26 mouse cellular contexts compared by ENCODE assay signal in the genomic region with DNA sequence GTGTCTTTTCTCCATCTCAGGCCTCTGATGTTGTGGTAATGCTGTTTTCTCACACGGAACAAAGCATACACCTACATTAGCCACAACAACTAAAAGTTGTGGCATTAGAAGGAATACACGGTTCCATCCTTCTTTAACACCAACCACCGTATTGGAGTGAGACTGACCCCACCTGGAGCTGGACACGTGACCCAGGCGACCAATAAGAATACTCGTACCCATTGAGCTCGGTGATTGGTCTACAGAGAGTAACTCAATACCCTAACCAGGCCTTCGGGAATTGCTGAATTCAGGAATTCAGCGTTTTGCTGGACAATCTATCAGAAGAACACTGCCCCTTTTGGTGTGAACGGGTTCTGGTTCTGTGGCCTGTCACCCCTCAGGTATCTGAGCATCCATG. TPM values are rescaled to one million over a fixed set of nuclear protein-coding genes. Genes with fewer than 3 reads are reported as not detected.
DNase-seq lines count a peak whose midpoint lies in the region; ATAC-seq and TF ChIP-seq lines count a peak whose summit lies in the region.
"Had no signal": no experiment of that assay in that cellular context is flagged by ENCODE, and none has a peak within 500 bp of the region (broad histone marks: within the 10 kb centered on the region; RNA-seq: fewer than 3 reads in every experiment).

No protein-coding gene starts in this region.

- TF ChIP-seq POLR2A in MEL (IDR thresholded peaks at IDR 0.05; ENCODE audit: control insufficient read depth in 1 of 2, insufficient read depth in 1 of 2, low read depth in 1 of 2, low read length in 2 of 2, poor library complexity in 1 of 2), result no peak

- no peak for TF ChIP-seq RAD21 in MEL (IDR thresholded peaks at IDR 0.05; ENCODE audit: low read depth, low read length)

- ATAC-seq in monocyte, adult 5-6 weeks (replicated peaks; ENCODE audit: insufficient number of reproducible peaks, low FRiP score, low TSS enrichment, poor library complexity, severe bottlenecking), result no peak
- ATAC-seq: activated CD4-positive, CD25-positive, alpha-beta regulatory T cell, adult 4 months; forebrain, embryonic 13.5 days; forebrain, embryonic 15.5 days; forebrain, postnatal 0 days; Patski had no signal

- no peak overlapping the region for H3K9ac ChIP-seq in MEL (ENCODE audit: control insufficient read depth, low read depth, low read length, poor library complexity, severe bottlenecking)
- H3K9ac ChIP-seq: embryonic facial prominence, embryonic 12.5 days; forebrain, embryonic 13.5 days; forebrain, embryonic 15.5 days; forebrain, postnatal 0 days had no signal

- DNase-seq in ES-CJ7 (ENCODE audit: low read depth, low spot score) (peak; percentile 54), MEL (ENCODE audit: low read depth, low spot score) (no peak), ZHBTc4 (ENCODE audit: low read depth, low spot score) (peak; percentile 58)
- no peak for DNase-seq in gastrocnemius, postnatal 14 days
- no peak for DNase-seq in lung, postnatal 4 days
- no peak for DNase-seq in heart, postnatal 14 days
- DNase-seq: adrenal gland, adult 8-10 months; adrenal gland, postnatal 14 days; adrenal gland, postnatal 36 days; cerebellum, adult 11-12 months; cerebellum, adult 2 months; cerebellum, adult 9-10 months; cerebellum, postnatal 10 days; cerebellum, postnatal 25 days; forebrain, postnatal 0 days had no signal

- H3K9me3 ChIP-seq in E14TG2a.4 (ENCODE audit: low read length) (peaks cover 9% of the 10 kb centered on the region), MEL (replicated peaks; ENCODE audit: insufficient read depth, low read length) (no peaks in the 10 kb centered on the region)
- H3K9me3 ChIP-seq: embryonic facial prominence, embryonic 10.5 days; embryonic facial prominence, embryonic 12.5 days; forebrain, embryonic 15.5 days; G1E had no signal

- TF ChIP-seq EP300 in MEL (IDR thresholded peaks at IDR 0.05; ENCODE audit: low read depth in 1 of 2, low read length in 2 of 2), result no peak

- no peak overlapping the region for H3K27ac ChIP-seq in MEL (ENCODE audit: control insufficient read depth, low read depth, low read length)
- H3K27ac ChIP-seq: embryonic facial prominence, embryonic 10.5 days; embryonic facial prominence, embryonic 12.5 days; forebrain, embryonic 13.5 days; forebrain, embryonic 15.5 days had no signal

- no peaks in the 10 kb centered on the region for H3K36me3 ChIP-seq in E14TG2a.4 (ENCODE audit: insufficient read depth, low read length)
- no peaks in the 10 kb centered on the region for H3K36me3 ChIP-seq in MEL (ENCODE audit: control insufficient read depth in 1 of 2, insufficient read depth in 2 of 2, low read length in 2 of 2)
- H3K36me3 ChIP-seq: embryonic facial prominence, embryonic 10.5 days; embryonic facial prominence, embryonic 12.5 days; forebrain, embryonic 15.5 days; G1E had no signal

- TF ChIP-seq CTCF in E14TG2a.4 (conservative IDR thresholded peaks at IDR 0.05; ENCODE audit: low read length), result no peak
- TF ChIP-seq CTCF in MEL (IDR thresholded peaks at IDR 0.05 in 2 of 3, conservative IDR thresholded peaks at IDR 0.05 in 1 of 3; ENCODE audit: control insufficient read depth in 1 of 3, insufficient read depth in 1 of 3, low read depth in 2 of 3, low read length in 3 of 3, poor library complexity in 1 of 3, severe bottlenecking in 1 of 3), result no peak

- H3K27me3 ChIP-seq in E14TG2a.4 (ENCODE audit: insufficient read depth, low read length) (0 out of 2 replicates have a peak, but pooled peaks cover 2% of the 10 kb centered on the region), MEL (ENCODE audit: control insufficient read depth in 1 of 2, insufficient read depth in 2 of 2, low read length in 2 of 2) (no peaks in the 10 kb centered on the region)
- H3K27me3 ChIP-seq: embryonic facial prominence, embryonic 12.5 days; forebrain, embryonic 13.5 days; forebrain, embryonic 15.5 days; Patski had no signal

- peaks cover 21% of the 10 kb centered on the region for H3K4me1 ChIP-seq in E14TG2a.4 (replicated peaks; ENCODE audit: low read depth, low read length)
- no peaks in the 10 kb centered on the region for H3K4me1 ChIP-seq in MEL (ENCODE audit: control insufficient read depth in 1 of 2, insufficient read depth in 2 of 2, low read length in 2 of 2)
- H3K4me1 ChIP-seq: embryonic facial prominence, embryonic 12.5 days; forebrain, embryonic 13.5 days; forebrain, embryonic 15.5 days had no signal

- H3K4me3 ChIP-seq in E14TG2a.4 (replicated peaks; ENCODE audit: low read length) (peak overlapping the region; percentile 17), MEL (ENCODE audit: control insufficient read depth in 1 of 2, insufficient read depth in 1 of 2, low read depth in 2 of 2, low read length in 2 of 2) (no peak overlapping the region)
- H3K4me3 ChIP-seq: embryonic facial prominence, embryonic 10.5 days; embryonic facial prominence, embryonic 12.5 days; forebrain, embryonic 13.5 days; forebrain, embryonic 15.5 days had no signal

- no peaks in the 10 kb centered on the region for H3K79me2 ChIP-seq in MEL (ENCODE audit: control insufficient read depth, insufficient read depth, low read length, poor library complexity)

- intact Hi-C loops in gastrocnemius, postnatal 14 days (cut with DNase I; ENCODE audit: low total_unique reads), result no loop called here
- intact Hi-C loops in heart, postnatal 14 days (cut with DNase I), result no loop called here

TF ChIP-seq in MEL, 35 proteins besides CTCF, POLR2A, EP300 and RAD21:
- TF ChIP-seq USF1 (IDR thresholded peaks at IDR 0.05; ENCODE audit: low read depth, low read length) (peak; percentile 59), RCOR1 (IDR thresholded peaks at IDR 0.05; ENCODE audit: low read depth, low read length) (no peak)

RNA-seq across cellular contexts. Expression of a gene that starts 5.1 kb away (rescaled TPM):
- not detected in 2 replicates for total RNA-seq in MEL (2012; rRNA removed)
- polyA plus RNA-seq in MEL (2012; ENCODE audit: insufficient read depth in 1 of 2, insufficient read length in 2 of 2, low read depth in 1 of 2, low replicate concordance in 2 of 2, missing spikeins in 1 of 2), result not detected
- total RNA-seq in monocyte, adult 5-6 weeks (2017), result not detected in 3 replicates
- total RNA-seq in gastrocnemius, postnatal 14 days (2021), result not detected
- total RNA-seq in heart, postnatal 14 days (2021), result not detected
- total RNA-seq: adrenal gland, postnatal 14 days; G1E had no signal
- polyA plus RNA-seq: activated CD4-positive, CD25-positive, alpha-beta regulatory T cell, adult 4 months; C2C12; embryonic facial prominence, embryonic 12.5 days; G1E; Patski had no signal

RNA-seq across cellular contexts. Expression of a gene that starts 28.2 kb away (rescaled TPM):
- not detected in 2 replicates for total RNA-seq in MEL (2012; rRNA removed)
- polyA plus RNA-seq in MEL (2012; ENCODE audit: insufficient read depth in 1 of 2, insufficient read length in 2 of 2, low read depth in 1 of 2, low replicate concordance in 2 of 2, missing spikeins in 1 of 2), result not detected
- total RNA-seq in monocyte, adult 5-6 weeks (2017), result not detected in 3 replicates
- 1 to 10 TPM; 4.6 to 4.8 TPM for total RNA-seq in gastrocnemius, postnatal 14 days (2021)
- 1 to 10 TPM; 2.0 to 3.3 TPM for total RNA-seq in heart, postnatal 14 days (2021)
- polyA plus RNA-seq: activated CD4-positive, CD25-positive, alpha-beta regulatory T cell, adult 4 months; C2C12; embryonic facial prominence, embryonic 10.5 days; embryonic facial prominence, embryonic 12.5 days; forebrain, embryonic 11.5 days; G1E; Patski had no signal

RNA-seq across cellular contexts. Expression of a gene that starts 31.9 kb away (rescaled TPM):
- total RNA-seq in MEL (2012; rRNA removed), result 46.7 and 67.8 TPM in 2 replicates
- polyA plus RNA-seq in MEL (2012; ENCODE audit: insufficient read depth in 1 of 2, insufficient read length in 2 of 2, low read depth in 1 of 2, low replicate concordance in 2 of 2, missing spikeins in 1 of 2), result 100 to 1,000 TPM; 157 to 244 TPM
- total RNA-seq in monocyte, adult 5-6 weeks (2017), result 0.21 to 0.68 TPM in 2 of 3 replicates, not detected in the other
- total RNA-seq in gastrocnemius, postnatal 14 days (2021), result 1 to 10 TPM; 3.0 to 4.2 TPM
- total RNA-seq in heart, postnatal 14 days (2021), result 1 to 10 TPM; 4.1 to 5.9 TPM

RNA-seq across cellular contexts. Expression of a gene that starts 58.3 kb away (rescaled TPM):
- total RNA-seq in MEL (2012; rRNA removed), result 46.6 and 54.2 TPM in 2 replicates
- 100 to 1,000 TPM in 1 of 2 experiments, 10 to 100 TPM in 1; 71.3 to 203 TPM for polyA plus RNA-seq in MEL (2012; ENCODE audit: insufficient read depth in 1 of 2, insufficient read length in 2 of 2, low read depth in 1 of 2, low replicate concordance in 2 of 2, missing spikeins in 1 of 2)
- 61.3 to 87.9 TPM (median 69.1 TPM) in 3 replicates for total RNA-seq in monocyte, adult 5-6 weeks (2017)
- 10 to 100 TPM; 25.8 to 26.2 TPM for total RNA-seq in gastrocnemius, postnatal 14 days (2021)
- total RNA-seq in heart, postnatal 14 days (2021), result 10 to 100 TPM; 30.3 to 32.3 TPM

RNA-seq across cellular contexts. Expression of a gene that starts 58.3 kb away (rescaled TPM):
- total RNA-seq in MEL (2012; rRNA removed), result 16.1 and 20.8 TPM in 2 replicates
- 10 to 100 TPM in 1 of 2 experiments, not detected in 1; 17.7 TPM for polyA plus RNA-seq in MEL (2012; ENCODE audit: insufficient read depth in 1 of 2, insufficient read length in 2 of 2, low read depth in 1 of 2, low replicate concordance in 2 of 2, missing spikeins in 1 of 2)
- total RNA-seq in monocyte, adult 5-6 weeks (2017), result 1.8 to 10.1 TPM (median 5.8 TPM) in 3 replicates
- under 1 TPM; 0.45 to 0.58 TPM for total RNA-seq in gastrocnemius, postnatal 14 days (2021)
- total RNA-seq in heart, postnatal 14 days (2021), result 1 to 10 TPM in 1 of 2 experiments, under 1 TPM in 1; 1.00 to 1.0 TPM

Comparison
In these comparisons a context has a peak if more than half of its experiments do, and no peak if none do; other contexts are left out.
1. DNase-seq: peak in ES-CJ7 (single experiment) and ZHBTc4 (single experiment); none in MEL (single experiment), gastrocnemius, postnatal 14 days (single experiment), lung, postnatal 4 days (0 of 2) and heart, postnatal 14 days (0 of 2).